Mouse (Mus musculus) heart, adult 2 months (tissue): ENCODE data around the gene Slc25a51.

Source experiments
- CTCF ChIP-seq: fragments of 200-600 bp; IDR thresholded peaks from 2 replicates; pipeline ENCODE4 v1.8.1; 2022; ENCODE audit warnings: antibody characterized with exemption, mild to moderate bottlenecking, moderate library complexity
- POLR2A ChIP-seq: fragments of 200-500 bp; IDR thresholded peaks from 2 replicates; pipeline ENCODE4 v1.6.1; 2011; ENCODE audit warnings: mild to moderate bottlenecking, low read depth, low read length, control low read depth; ENCODE audit not compliant: insufficient read depth

DNA sequence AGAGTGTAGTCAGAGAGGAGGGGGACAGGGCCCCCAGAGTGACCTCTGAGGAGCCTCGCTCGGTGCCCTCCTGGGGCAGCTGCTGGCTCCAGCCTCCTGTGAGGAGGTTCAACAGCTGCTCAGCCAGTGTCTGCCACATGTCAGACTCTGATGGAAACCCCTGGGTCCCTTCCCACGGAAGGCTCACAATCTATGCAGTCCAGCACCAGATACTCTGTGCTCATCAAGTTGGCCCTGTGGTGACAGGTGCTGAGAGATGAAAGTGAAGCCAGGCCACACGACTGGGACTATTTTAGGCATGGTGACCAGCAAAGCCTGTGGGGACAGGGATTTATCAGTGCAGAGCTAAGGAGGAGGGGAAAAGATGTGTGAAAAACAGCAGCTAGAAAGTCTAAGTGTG lies 36.2 kb upstream of the Slc25a51 start:
- TF ChIP-seq CTCF: no peak
- TF ChIP-seq POLR2A: no peak
